Mouse (Mus musculus): Measurements from ENCODE around the gene Katnal1. TPM values are rescaled to one million over a fixed set of nuclear protein-coding genes. Genes with fewer than 3 reads are reported as not detected.

Gene Katnal1
- total RNA-seq, 2 experiments from 2014 or later = 4.4 TPM

GRCm38 (mm10) chr5:148928382-148929115 is 571 bp downstream of the Katnal1 start:
- ATAC-seq (replicated peaks; ENCODE audit: poor library complexity, severe bottlenecking) = peak; percentile 93

- no peak for ATAC-seq (replicated peaks; ENCODE audit: poor library complexity, severe bottlenecking)
Observed at GRCm38 (mm10) chr5:148927717-148928223, 1.4 kb downstream of the Katnal1 start.

GRCm38 (mm10) chr5:148924586-148924985 is 4.5 kb downstream of the Katnal1 start:
- ATAC-seq (replicated peaks; ENCODE audit: poor library complexity, severe bottlenecking) = no peak

- ATAC-seq (replicated peaks; ENCODE audit: poor library complexity, severe bottlenecking) = no peak
Observed at GRCm38 (mm10) chr5:148924051-148924450, 5.1 kb downstream of the Katnal1 start.

GRCm38 (mm10) chr5:148923408-148923807 is 5.7 kb downstream of the Katnal1 start:
- no peak for ATAC-seq (replicated peaks; ENCODE audit: poor library complexity, severe bottlenecking)

- ATAC-seq (replicated peaks; ENCODE audit: poor library complexity, severe bottlenecking) = peak; percentile 81
Observed at GRCm38 (mm10) chr5:148922773-148923172, 6.3 kb downstream of the Katnal1 start.

GRCm38 (mm10) chr5:148918049-148918448 is 11.1 kb downstream of the Katnal1 start:
- no peak for ATAC-seq (replicated peaks; ENCODE audit: poor library complexity, severe bottlenecking)

- no peak for ATAC-seq (replicated peaks; ENCODE audit: poor library complexity, severe bottlenecking)
Observed at GRCm38 (mm10) chr5:148916775-148917174, 12.3 kb downstream of the Katnal1 start.

- ATAC-seq (replicated peaks; ENCODE audit: poor library complexity, severe bottlenecking) = peak; percentile 75
Observed at GRCm38 (mm10) chr5:148912262-148912661, 16.9 kb downstream of the Katnal1 start.

- ATAC-seq (replicated peaks; ENCODE audit: poor library complexity, severe bottlenecking) = no peak
Observed at GRCm38 (mm10) chr5:148910066-148910465, 19.1 kb downstream of the Katnal1 start.

- no peak for ATAC-seq (replicated peaks; ENCODE audit: poor library complexity, severe bottlenecking)
Observed at GRCm38 (mm10) chr5:148909402-148909801, 19.7 kb downstream of the Katnal1 start.

- ATAC-seq (replicated peaks; ENCODE audit: poor library complexity, severe bottlenecking) = no peak
Observed at GRCm38 (mm10) chr5:148909057-148909395, 20.1 kb downstream of the Katnal1 start.

GRCm38 (mm10) chr5:148908191-148909056 is 20.7 kb downstream of the Katnal1 start:
- no peak for ATAC-seq (replicated peaks; ENCODE audit: poor library complexity, severe bottlenecking)

GRCm38 (mm10) chr5:148906305-148906704 is 22.8 kb downstream of the Katnal1 start:
- ATAC-seq (replicated peaks; ENCODE audit: poor library complexity, severe bottlenecking) = no peak

- peak; percentile 42; the same call in 1 of the 2 replicates for ATAC-seq (replicated peaks; ENCODE audit: poor library complexity, severe bottlenecking)
Observed at GRCm38 (mm10) chr5:148904846-148905245, 24.3 kb downstream of the Katnal1 start.

GRCm38 (mm10) chr5:148899361-148899760 is 29.8 kb downstream of the Katnal1 start:
- no peak for ATAC-seq (replicated peaks; ENCODE audit: poor library complexity, severe bottlenecking)

GRCm38 (mm10) chr5:148897941-148898417 is 31.1 kb downstream of the Katnal1 start:
- peak; percentile 34 for ATAC-seq (replicated peaks; ENCODE audit: poor library complexity, severe bottlenecking)

- ATAC-seq (replicated peaks; ENCODE audit: poor library complexity, severe bottlenecking) = peak; percentile 68
Observed at GRCm38 (mm10) chr5:148897069-148897702, 31.9 kb downstream of the Katnal1 start.

- ATAC-seq (replicated peaks; ENCODE audit: poor library complexity, severe bottlenecking) = no peak
Observed at GRCm38 (mm10) chr5:148896515-148896914, 32.6 kb downstream of the Katnal1 start.

GRCm38 (mm10) chr5:148895833-148896232 is 33.3 kb downstream of the Katnal1 start:
- no peak for ATAC-seq (replicated peaks; ENCODE audit: poor library complexity, severe bottlenecking)

- ATAC-seq (replicated peaks; ENCODE audit: poor library complexity, severe bottlenecking) = no peak
Observed at GRCm38 (mm10) chr5:148895034-148895433, 34.1 kb downstream of the Katnal1 start.

All from granulocyte monocyte progenitor cell, adult 5-6 weeks (primary cell).